Mouse (Mus musculus) thymus, postnatal 14 days (tissue): Measurements from ENCODE around the gene Carm1.

Experiments used
- DNase-seq: peaks from one replicate; pipeline ENCODE4 v3.0.0; 2021

Gene Carm1

DNA sequence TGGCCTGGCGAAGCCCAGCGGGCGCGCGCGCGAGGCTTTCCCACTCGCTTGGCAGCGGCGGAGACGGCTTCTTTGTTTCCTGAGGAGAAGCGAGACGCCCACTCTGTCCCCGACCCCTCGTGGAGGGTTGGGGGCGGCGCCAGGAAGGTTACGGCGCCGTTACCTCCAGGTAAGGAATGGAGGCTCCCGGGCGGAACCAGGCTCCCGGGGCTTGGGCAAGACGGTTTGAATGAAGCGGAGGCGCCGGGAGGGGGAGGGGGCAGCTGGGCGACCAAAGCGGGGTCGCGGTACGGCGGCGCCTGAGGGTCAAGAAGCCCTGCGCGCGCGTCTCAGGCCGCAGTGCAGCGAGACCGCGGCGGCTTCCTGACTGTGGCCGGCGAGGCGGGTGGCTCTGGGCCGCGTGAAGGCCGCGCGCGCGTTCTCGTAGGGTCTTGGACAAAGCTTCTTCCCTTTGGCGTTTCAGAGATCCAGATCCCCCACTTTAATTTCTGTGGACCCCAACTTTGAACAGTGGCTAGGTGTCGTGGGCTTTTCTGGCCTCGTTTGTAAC, 69.6 kb downstream of the Carm1 start:
- peak; percentile 94 for DNase-seq

DNA sequence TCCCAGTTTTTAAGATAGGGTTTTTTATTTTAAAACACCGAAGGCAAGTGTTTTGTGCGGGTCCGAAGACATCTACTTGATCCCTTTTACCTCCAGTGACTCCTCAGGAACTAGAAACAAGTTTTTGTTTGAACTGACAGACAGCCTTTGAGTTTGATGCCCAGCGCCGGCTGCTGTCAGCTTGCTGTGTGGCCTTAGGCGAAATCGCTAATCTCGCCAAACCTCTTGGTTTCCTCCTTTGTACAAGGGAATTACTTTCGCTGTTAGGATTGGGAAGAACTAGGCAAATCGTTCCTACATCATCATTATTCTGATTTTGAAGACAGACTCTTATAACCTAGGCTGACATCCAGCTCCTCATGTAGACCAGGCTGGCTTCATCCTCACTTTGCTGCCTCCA, 70.4 kb downstream of the Carm1 start:
- DNase-seq, result peak; percentile 41

DNA sequence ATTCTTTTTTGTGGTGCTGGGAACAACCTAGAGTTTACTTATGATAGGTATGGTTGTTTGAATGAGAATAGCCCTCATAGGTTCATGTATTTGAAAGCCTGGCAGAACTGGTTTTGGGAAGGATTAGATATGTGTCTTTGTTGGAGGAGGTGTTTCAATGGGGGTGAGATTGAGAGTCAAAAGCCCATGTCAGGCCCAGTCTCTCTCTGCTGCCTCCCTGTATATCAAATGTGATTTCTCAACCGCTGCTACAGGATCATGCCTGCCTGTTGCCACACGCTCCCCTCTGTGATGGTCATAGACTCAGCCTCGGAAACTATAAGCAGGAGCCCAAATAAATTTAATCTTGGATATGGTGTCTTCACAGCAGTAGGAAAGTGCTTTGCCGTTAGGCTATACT, 73.5 kb downstream of the Carm1 start:
- DNase-seq, result no peak

DNA sequence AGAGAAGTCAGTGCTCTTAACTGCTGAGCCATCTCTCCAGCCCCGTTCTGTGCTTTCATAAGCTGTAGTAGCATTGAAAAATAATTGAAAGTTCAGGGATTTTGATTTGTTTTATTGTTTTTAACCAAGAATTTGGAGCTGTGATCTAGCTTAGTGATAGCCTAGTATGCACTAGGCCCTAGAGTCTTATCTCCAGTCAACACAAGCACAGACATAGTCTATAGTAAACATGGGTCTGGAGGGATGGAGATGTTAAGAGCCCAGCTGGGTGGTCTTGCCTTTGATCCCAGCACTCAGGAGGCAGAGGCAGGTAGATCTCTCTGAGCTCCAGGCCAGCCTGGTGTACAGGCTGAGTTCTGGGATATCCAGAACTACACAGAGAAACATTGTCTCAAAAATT, 76.0 kb downstream of the Carm1 start:
- no peak for DNase-seq

DNA sequence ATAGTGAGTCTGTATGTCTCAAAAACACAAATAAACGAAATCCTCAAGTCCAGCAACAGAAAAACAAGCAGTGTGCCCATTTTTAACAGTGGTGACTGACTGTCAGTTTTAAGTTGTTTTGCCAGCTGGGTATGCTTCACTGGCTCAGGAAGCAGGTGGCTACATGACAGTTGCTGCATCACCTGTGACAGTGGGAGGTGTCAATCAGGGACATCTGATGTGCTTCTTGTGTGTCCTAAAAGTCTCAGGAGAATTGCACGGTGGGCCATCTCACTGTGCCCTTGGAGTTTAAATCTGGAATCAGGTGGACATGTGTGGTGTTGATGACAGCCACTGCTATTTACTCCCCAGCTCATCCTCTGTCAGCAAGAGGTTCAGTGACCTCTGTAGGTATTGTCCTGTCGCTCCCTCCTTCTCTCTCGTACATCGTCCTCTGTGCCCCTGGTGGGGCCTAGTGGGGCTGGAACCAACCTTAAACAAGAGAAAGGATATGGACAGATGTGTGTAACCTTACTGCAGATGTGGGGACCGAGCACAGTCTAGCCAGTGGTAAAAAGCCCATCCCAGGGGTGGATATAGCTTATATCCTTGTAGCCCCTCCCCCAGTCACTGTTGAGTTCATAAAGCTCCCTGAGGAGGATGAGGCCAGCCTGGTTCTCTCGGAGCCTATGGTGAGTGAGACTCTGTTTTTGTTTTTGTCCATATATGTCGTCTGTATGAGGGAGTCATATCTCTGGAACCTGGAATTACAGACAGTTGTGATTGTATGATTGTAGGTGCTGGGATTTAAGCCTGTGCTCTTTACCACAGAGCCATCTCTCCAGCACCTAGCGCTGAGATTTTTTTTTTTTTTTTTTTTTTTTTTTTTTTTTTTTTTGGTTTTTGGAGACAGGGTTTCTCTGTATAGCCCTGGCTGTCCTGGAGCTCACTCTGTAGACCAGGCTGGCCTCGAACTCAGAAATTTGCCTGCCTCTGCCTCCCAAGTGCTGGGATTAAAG, 78.9 kb downstream of the Carm1 start:
- peak; percentile 76 for DNase-seq

DNA sequence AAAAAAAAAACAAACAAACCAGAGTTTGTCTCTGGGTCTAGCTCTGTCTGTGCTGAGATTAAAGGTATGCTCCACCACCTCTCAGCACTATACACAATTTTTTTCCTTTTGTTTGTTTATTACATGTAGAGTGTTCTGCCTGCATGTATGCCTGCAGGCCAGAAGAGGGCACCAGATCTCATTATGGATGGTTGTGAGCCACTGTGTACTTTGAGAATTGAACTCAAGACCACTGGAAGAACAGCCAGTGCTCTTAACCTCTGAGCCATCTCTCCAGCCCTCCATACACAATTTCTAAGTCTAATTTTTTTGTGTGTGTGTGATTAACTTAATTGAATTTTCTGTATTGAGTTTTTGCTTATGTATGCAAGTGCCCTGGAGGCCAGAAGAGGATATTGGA, 79.9 kb downstream of the Carm1 start:
- DNase-seq, result peak; percentile 39

DNA sequence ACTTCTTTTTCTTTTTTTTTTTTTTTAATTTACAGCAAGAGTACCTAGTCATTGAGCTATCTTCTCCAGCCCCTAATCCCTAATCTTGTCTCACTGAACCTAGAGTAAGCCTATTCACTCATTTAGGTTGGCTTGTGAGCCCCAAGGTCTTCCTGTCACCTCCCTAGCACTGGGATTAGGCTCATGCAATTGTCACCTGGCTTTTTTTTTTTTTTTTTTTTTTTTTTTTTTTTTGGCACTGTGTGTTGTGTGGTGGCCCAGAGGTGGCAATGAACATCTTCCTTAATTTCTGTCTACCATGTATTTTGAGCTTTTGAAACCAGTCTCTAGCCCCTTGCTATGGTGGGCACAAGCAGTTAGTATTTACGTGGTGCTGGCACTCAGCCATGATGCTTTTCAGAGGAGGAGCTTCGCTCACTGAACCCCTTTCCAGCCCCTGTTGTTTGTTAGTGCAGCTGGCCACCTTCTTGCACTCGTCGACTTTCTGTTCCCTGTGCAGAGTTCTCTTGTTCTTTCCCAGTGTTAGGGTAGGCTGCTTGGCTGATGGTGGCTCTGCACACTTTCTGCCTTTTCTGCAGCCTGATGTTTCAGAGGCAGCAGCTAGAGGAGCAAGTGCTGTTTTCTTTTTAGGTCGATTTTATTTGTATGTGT, 80.6 kb downstream of the Carm1 start:
- peak; percentile 52 for DNase-seq

DNA sequence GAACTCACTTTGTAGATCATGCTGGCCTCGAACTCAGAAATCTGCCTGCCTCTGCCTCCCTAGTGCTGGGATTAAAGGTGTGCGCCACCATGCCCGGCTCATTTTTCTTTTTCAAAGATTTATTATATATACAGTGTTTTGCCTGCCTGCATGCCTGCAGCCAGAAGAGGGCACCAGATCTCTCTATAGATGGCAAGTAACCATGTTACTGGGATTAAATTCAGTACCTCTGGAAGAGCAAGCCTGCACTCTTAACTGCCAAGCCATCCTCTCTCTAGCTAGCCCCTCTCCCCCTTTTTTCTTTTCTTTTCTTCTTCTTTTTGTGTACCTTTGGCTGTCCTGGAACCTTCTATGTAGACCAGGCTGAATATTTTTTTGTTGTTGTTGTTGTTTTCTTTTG, 84.0 kb downstream of the Carm1 start:
- peak; percentile 77 for DNase-seq

DNA sequence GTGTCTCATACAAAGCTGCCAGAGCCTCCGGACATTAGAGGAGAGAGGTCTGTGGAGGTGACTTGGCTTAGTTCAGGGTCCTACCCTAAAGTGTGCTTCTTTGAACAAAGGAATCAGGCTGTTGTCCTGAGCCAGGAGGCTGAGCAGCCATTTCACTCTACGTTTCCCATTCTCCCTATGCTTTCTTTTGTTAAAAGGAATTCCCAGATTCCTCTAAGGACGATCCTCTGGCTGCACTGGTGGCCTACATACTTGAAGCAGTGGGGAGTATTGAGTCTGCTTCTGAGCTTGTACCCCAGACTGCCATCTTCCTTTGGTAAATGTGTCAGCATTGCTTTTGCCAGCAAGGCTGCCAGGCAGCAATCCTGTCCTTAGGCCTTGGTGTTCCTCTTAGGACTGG, 86.4 kb downstream of the Carm1 start:
- DNase-seq, result no peak

DNA sequence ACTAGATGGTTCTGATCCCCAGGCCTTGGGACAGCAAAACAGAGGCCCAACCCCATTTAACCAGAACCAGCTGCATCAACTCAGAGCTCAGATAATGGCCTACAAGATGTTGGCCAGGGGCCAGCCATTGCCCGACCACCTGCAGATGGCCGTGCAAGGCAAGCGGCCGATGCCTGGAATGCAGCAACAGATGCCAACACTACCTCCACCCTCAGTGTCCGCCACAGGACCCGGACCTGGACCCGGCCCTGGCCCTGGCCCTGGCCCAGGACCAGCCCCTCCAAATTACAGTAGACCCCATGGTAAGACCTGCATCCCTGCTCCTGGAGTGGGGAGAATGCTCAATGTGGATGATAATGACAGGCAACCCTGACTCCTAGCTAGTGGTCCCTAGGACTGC, 88.9 kb downstream of the Carm1 start:
- no peak for DNase-seq

DNA sequence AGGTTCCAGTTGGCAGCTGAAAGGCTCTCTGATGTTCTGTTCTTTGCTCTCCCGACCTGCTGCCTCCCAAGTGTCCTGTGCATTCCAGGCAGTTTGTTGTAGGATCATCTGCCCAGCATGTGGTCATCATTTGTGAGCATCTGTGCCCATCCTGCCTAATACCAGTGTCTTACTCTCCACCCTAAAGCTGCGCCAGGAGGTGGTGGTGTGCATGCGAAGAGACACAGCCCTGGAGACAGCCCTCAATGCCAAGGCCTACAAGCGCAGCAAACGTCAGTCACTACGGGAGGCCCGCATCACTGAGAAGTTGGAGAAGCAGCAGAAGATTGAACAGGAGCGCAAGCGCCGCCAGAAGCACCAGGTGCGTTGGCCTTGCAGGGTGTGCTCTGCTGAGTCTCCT, 92.3 kb downstream of the Carm1 start:
- no peak for DNase-seq
